Mouse (Mus musculus): ENCODE measurements at regions not wholly inside any gene's neighbourhood (a gene's known extent, or its start where the extent isn't known, plus 50 kb on each side); places are given as distances from the start of the nearest gene placed in this dataset.
"Not testable (repeated sequence)": the region's sequence is repeated elsewhere in the genome, so short reads cannot be mapped to it uniquely, and the experiment has no call there.

GRCm38 (mm10) chrX:166809165-166809564, 223.6 kb upstream of the Egfl6 start:
- no peaks in the 10 kb centered on the region for H3K4me1 ChIP-seq (replicated peaks; ENCODE audit: control insufficient read depth, insufficient read depth, low read length)
- no peak for ATAC-seq (ENCODE audit: low read depth)
- H3K9ac ChIP-seq (ENCODE audit: low read length), result no peak overlapping the region
- WGBS, result 51% methylated on average over 3 of the region's 3 CpGs
- H3K9me3 ChIP-seq (ENCODE audit: control insufficient read depth, low read length), result no peaks in the 10 kb centered on the region
- no peaks in the 10 kb centered on the region for H3K36me3 ChIP-seq (ENCODE audit: control insufficient read depth, insufficient read depth, low read length)
- no peak overlapping the region for H3K27ac ChIP-seq (ENCODE audit: low read length)
- no peaks in the 10 kb centered on the region for H3K27me3 ChIP-seq (ENCODE audit: control insufficient read depth, insufficient read depth, low read depth, low read length)
- no peak overlapping the region for H3K4me3 ChIP-seq (ENCODE audit: low read length)
- no peak overlapping the region for H3K4me2 ChIP-seq (ENCODE audit: low read depth, low read length)

- Histone ChIP-seq H3K9me3 (ENCODE audit: control insufficient read depth, low read length) (no peaks in the 10 kb centered on the region), H3K27ac (ENCODE audit: low read length) (no peak overlapping the region), H3K27me3 (ENCODE audit: control insufficient read depth, insufficient read depth, low read depth, low read length) (no peaks in the 10 kb centered on the region), H3K36me3 (ENCODE audit: control insufficient read depth, insufficient read depth, low read length) (no peaks in the 10 kb centered on the region), H3K4me2 (ENCODE audit: low read depth, low read length) (no peak overlapping the region), H3K9ac (ENCODE audit: low read length) (no peak overlapping the region), H3K4me1 (replicated peaks; ENCODE audit: control insufficient read depth, insufficient read depth, low read length) (no peaks in the 10 kb centered on the region), H3K4me3 (ENCODE audit: low read length) (no peak overlapping the region)
- WGBS, result 85% methylated on average over 5 of the region's 5 CpGs
- ATAC-seq (ENCODE audit: low read depth), result no peak
Measured at GRCm38 (mm10) chrX:166808207-166808606, 222.7 kb upstream of the Egfl6 start.

GRCm38 (mm10) chrX:166805957-166806356, 220.4 kb upstream of the Egfl6 start:
- Histone ChIP-seq H3K4me1 (replicated peaks; ENCODE audit: control insufficient read depth, insufficient read depth, low read length) (no peaks in the 10 kb centered on the region), H3K9me3 (ENCODE audit: control insufficient read depth, low read length) (no peaks in the 10 kb centered on the region), H3K4me2 (ENCODE audit: low read depth, low read length) (no peak overlapping the region), H3K36me3 (ENCODE audit: control insufficient read depth, insufficient read depth, low read length) (no peaks in the 10 kb centered on the region), H3K9ac (ENCODE audit: low read length) (no peak overlapping the region), H3K4me3 (ENCODE audit: low read length) (no peak overlapping the region), H3K27ac (ENCODE audit: low read length) (no peak overlapping the region), H3K27me3 (ENCODE audit: control insufficient read depth, insufficient read depth, low read depth, low read length) (no peaks in the 10 kb centered on the region)
- WGBS, result 77% methylated on average over 1 of the region's 1 CpGs
- ATAC-seq (ENCODE audit: low read depth), result no peak

GRCm38 (mm10) chrX:166805480-166805879, 220.0 kb upstream of the Egfl6 start:
- no peaks in the 10 kb centered on the region for H3K27me3 ChIP-seq (ENCODE audit: control insufficient read depth, insufficient read depth, low read depth, low read length)
- H3K27ac ChIP-seq (ENCODE audit: low read length), result no peak overlapping the region
- no peak overlapping the region for H3K9ac ChIP-seq (ENCODE audit: low read length)
- ATAC-seq (ENCODE audit: low read depth), result no peak
- no peaks in the 10 kb centered on the region for H3K9me3 ChIP-seq (ENCODE audit: control insufficient read depth, low read length)
- WGBS, result 62% methylated on average over 4 of the region's 4 CpGs
- H3K4me3 ChIP-seq (ENCODE audit: low read length), result no peak overlapping the region
- no peaks in the 10 kb centered on the region for H3K36me3 ChIP-seq (ENCODE audit: control insufficient read depth, insufficient read depth, low read length)
- no peak overlapping the region for H3K4me2 ChIP-seq (ENCODE audit: low read depth, low read length)
- no peaks in the 10 kb centered on the region for H3K4me1 ChIP-seq (replicated peaks; ENCODE audit: control insufficient read depth, insufficient read depth, low read length)

GRCm38 (mm10) chrX:166803246-166803645, 217.7 kb upstream of the Egfl6 start:
- Histone ChIP-seq H3K27ac (ENCODE audit: low read length) (no peak overlapping the region), H3K9ac (ENCODE audit: low read length) (no peak overlapping the region), H3K4me3 (ENCODE audit: low read length) (no peak overlapping the region), H3K9me3 (ENCODE audit: control insufficient read depth, low read length) (no peaks in the 10 kb centered on the region), H3K27me3 (ENCODE audit: control insufficient read depth, insufficient read depth, low read depth, low read length) (no peaks in the 10 kb centered on the region), H3K36me3 (ENCODE audit: control insufficient read depth, insufficient read depth, low read length) (no peaks in the 10 kb centered on the region), H3K4me2 (ENCODE audit: low read depth, low read length) (no peak overlapping the region), H3K4me1 (replicated peaks; ENCODE audit: control insufficient read depth, insufficient read depth, low read length) (no peaks in the 10 kb centered on the region)
- ATAC-seq (ENCODE audit: low read depth), result peak; percentile 43; the same call in 1 of the 2 replicates
- 47% methylated on average over 6 of the region's 6 CpGs for WGBS

- Histone ChIP-seq H3K4me1 (replicated peaks; ENCODE audit: control insufficient read depth, insufficient read depth, low read length) (no peaks in the 10 kb centered on the region), H3K27me3 (ENCODE audit: control insufficient read depth, insufficient read depth, low read depth, low read length) (no peaks in the 10 kb centered on the region), H3K36me3 (ENCODE audit: control insufficient read depth, insufficient read depth, low read length) (no peaks in the 10 kb centered on the region), H3K4me3 (ENCODE audit: low read length) (no peak overlapping the region), H3K9me3 (ENCODE audit: control insufficient read depth, low read length) (no peaks in the 10 kb centered on the region), H3K4me2 (ENCODE audit: low read depth, low read length) (no peak overlapping the region), H3K9ac (ENCODE audit: low read length) (no peak overlapping the region), H3K27ac (ENCODE audit: low read length) (no peak overlapping the region)
- ATAC-seq (ENCODE audit: low read depth), result no peak
- 57% methylated on average over 2 of the region's 2 CpGs for whole genome bisulfite sequencing
Measured at GRCm38 (mm10) chrX:166801017-166801416, 215.5 kb upstream of the Egfl6 start.

- 48% methylated on average over 2 of the region's 2 CpGs for WGBS
- no peaks in the 10 kb centered on the region for H3K36me3 ChIP-seq (ENCODE audit: control insufficient read depth, insufficient read depth, low read length)
- H3K27ac ChIP-seq (ENCODE audit: low read length), result no peak overlapping the region
- H3K27me3 ChIP-seq (ENCODE audit: control insufficient read depth, insufficient read depth, low read depth, low read length), result no peaks in the 10 kb centered on the region; the same call in none of the 2 replicates
- no peak overlapping the region for H3K4me2 ChIP-seq (ENCODE audit: low read depth, low read length)
- ATAC-seq (ENCODE audit: low read depth), result no peak
- H3K4me1 ChIP-seq (replicated peaks; ENCODE audit: control insufficient read depth, insufficient read depth, low read length), result no peaks in the 10 kb centered on the region
- H3K9me3 ChIP-seq (ENCODE audit: control insufficient read depth, low read length), result no peaks in the 10 kb centered on the region
- H3K4me3 ChIP-seq (ENCODE audit: low read length), result no peak overlapping the region
- no peak overlapping the region for H3K9ac ChIP-seq (ENCODE audit: low read length)
Measured at GRCm38 (mm10) chrX:166795651-166796050, 210.1 kb upstream of the Egfl6 start.

GRCm38 (mm10) chrX:166789031-166789430, 203.5 kb upstream of the Egfl6 start:
- Histone ChIP-seq H3K27me3 (ENCODE audit: control insufficient read depth, insufficient read depth, low read depth, low read length) (peaks cover 4% of the 10 kb centered on the region; the same call in 1 of the 2 replicates), H3K9ac (ENCODE audit: low read length) (no peak overlapping the region), H3K36me3 (ENCODE audit: control insufficient read depth, insufficient read depth, low read length) (no peaks in the 10 kb centered on the region), H3K4me2 (ENCODE audit: low read depth, low read length) (no peak overlapping the region), H3K4me1 (replicated peaks; ENCODE audit: control insufficient read depth, insufficient read depth, low read length) (no peaks in the 10 kb centered on the region), H3K4me3 (ENCODE audit: low read length) (no peak overlapping the region), H3K9me3 (ENCODE audit: control insufficient read depth, low read length) (no peaks in the 10 kb centered on the region), H3K27ac (ENCODE audit: low read length) (no peak overlapping the region)
- WGBS, result 63% methylated on average over 3 of the region's 3 CpGs
- ATAC-seq (ENCODE audit: low read depth), result no peak

GRCm38 (mm10) chrX:166787137-166787536, 201.6 kb upstream of the Egfl6 start:
- not testable (repeated sequence) for H3K27me3 ChIP-seq (ENCODE audit: control insufficient read depth, insufficient read depth, low read depth, low read length); H3K4me2 ChIP-seq (ENCODE audit: low read depth, low read length); H3K36me3 ChIP-seq (ENCODE audit: control insufficient read depth, insufficient read depth, low read length); H3K9ac ChIP-seq (ENCODE audit: low read length); H3K9me3 ChIP-seq (ENCODE audit: control insufficient read depth, low read length); H3K4me3 ChIP-seq (ENCODE audit: low read length); H3K4me1 ChIP-seq (replicated peaks; ENCODE audit: control insufficient read depth, insufficient read depth, low read length); H3K27ac ChIP-seq (ENCODE audit: low read length); ATAC-seq (ENCODE audit: low read depth)
- WGBS, result 81% methylated on average over 1 of the region's 1 CpGs

- ATAC-seq (ENCODE audit: low read depth), result no peak
- 69% methylated on average over 3 of the region's 3 CpGs for WGBS
- H3K4me2 ChIP-seq (ENCODE audit: low read depth, low read length), result no peak overlapping the region
- H3K4me1 ChIP-seq (replicated peaks; ENCODE audit: control insufficient read depth, insufficient read depth, low read length), result no peaks in the 10 kb centered on the region
- peaks cover 4% of the 10 kb centered on the region; the same call in 1 of the 2 replicates for H3K27me3 ChIP-seq (ENCODE audit: control insufficient read depth, insufficient read depth, low read depth, low read length)
- H3K4me3 ChIP-seq (ENCODE audit: low read length), result no peak overlapping the region
- no peak overlapping the region for H3K27ac ChIP-seq (ENCODE audit: low read length)
- no peaks in the 10 kb centered on the region for H3K36me3 ChIP-seq (ENCODE audit: control insufficient read depth, insufficient read depth, low read length)
- no peak overlapping the region for H3K9ac ChIP-seq (ENCODE audit: low read length)
- H3K9me3 ChIP-seq (ENCODE audit: control insufficient read depth, low read length), result no peaks in the 10 kb centered on the region
Measured at GRCm38 (mm10) chrX:166785615-166786014, 200.1 kb upstream of the Egfl6 start.

Data from lung, embryonic 16.5 days (tissue).